Mouse (Mus musculus): ENCODE data around the gene Drc3.

DNA sequence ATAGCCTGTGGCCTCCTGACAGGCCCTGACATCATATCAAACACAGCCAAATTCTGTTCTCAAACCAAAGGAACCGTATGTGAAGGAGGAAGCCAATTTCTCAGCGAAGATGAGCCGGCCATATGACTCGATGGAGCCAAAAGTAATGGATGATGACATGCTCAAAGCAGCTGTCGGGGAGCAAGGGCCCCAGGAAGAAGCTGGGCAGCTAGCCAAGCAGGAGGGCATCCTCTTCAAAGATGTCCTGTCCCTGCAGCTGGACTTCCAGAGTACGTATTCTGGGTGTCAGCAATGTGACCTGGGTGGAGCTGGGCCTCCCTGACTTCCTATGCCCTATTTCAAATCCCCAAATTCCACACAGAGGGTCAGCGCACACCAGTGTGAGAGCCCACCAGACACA lies 5.4 kb downstream of the Drc3 start:
- TF ChIP-seq POLR2A (IDR thresholded peaks at IDR 0.05; ENCODE audit: low read depth, low read length) (no peak), CTCF (IDR thresholded peaks at IDR 0.05; ENCODE audit: extremely low read depth, insufficient read length, insufficient replicate concordance, low read depth, low read length) (no peak)

All from small intestine, adult 2 months (tissue).